Mouse (Mus musculus) spleen, adult 2 months (tissue): ENCODE results near the gene Ppp2r5e.

Experiments
- CTCF ChIP-seq: fragments of 200-500 bp; IDR thresholded peaks from 2 replicates; pipeline ENCODE4 v1.5.1; 2011; ENCODE audit warnings: mild to moderate bottlenecking, inconsistent platforms; ENCODE audit not compliant: insufficient read depth, insufficient read length, insufficient replicate concordance; ENCODE audit errors: extremely low read depth
- POLR2A ChIP-seq: fragments of 200-500 bp; IDR thresholded peaks from 2 replicates; pipeline ENCODE4 v1.6.1; 2011; ENCODE audit warnings: low read depth, low read length, inconsistent platforms

DNA sequence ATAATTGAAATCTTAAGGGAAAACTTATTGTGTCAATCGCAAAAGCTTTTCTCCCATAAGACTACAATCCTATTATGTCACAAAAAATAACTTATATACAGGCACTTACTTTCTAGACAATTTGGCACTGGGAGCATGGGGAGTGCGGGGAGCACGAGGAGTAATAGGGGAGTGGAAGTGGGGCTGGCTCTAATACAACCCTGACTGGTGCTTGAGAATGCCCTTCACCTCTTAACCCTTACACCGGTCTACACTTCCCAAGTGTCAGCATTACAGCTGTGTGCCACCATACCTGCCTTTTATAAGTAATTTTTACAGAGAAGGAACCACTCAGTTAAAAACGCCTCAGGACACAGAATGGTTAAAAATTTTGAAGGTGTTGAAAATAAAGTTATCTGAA lies 44.4 kb downstream of the Ppp2r5e start:
- TF ChIP-seq CTCF (no peak), POLR2A (no peak)
